Mouse (Mus musculus) central nervous system, embryonic 14 days (tissue): ENCODE measurements around the gene Sept10. TPM values are rescaled to one million over a fixed set of nuclear protein-coding genes. Genes with fewer than 3 reads are reported as not detected.

ENCODE experiments used
- polyA plus RNA-seq: library from polyadenylated mRNA; depleted of rRNA; stranded (reverse); fragments of >200 nt; gene quantifications from 2 replicates; pipeline ENCODE4 v1.2.3, GENCODE M21; 2012; rRNA removed

Gene Sept10
- polyA plus RNA-seq = 26.3 and 27.1 TPM in 2 replicates

DNA sequence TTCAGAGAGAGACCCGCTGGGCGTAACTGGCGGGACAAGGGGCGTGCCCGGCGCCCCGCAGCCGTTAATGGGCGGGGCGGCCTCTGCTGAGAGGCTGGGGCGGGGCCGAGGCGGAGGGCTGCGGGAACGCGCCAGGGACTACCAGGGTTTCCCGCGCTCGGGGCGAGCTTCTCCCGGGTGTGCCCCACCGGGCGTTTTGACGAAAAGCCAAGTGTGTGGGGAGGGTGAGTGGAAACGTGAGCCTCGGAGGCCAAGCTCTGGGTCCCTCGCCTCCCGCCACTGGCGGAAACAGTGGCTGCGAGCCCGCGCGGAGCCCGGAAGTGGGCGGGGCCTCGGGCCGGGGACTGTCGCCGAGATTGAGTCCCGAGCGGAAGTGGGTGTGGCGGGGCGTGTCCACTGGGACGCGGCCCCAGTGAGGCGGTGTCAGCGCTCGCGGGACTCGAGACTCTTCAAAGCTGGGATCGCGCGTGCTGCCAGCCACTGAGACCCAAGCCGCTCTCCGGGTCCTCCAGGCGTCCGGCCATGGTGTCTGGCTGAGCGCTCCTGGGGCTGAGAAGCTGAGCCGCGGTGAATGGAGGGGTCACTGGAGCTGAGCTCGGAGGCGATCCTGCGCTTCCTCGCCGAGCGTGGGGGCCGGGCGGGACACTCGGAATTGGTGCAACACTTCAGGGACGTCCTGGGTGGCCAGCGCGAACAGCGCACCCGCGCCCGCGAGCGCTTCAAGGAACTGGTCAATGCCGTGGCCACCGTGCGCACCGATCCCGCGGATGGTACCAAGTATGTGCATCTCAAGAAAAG is at the start of gene Sept10, which contains the start of gene Sowahc:
Sept10 (minus strand) TSS at position 375 of the 798 bp plus-strand sequence.
Sowahc (plus strand) TSS at position 481 of the 798 bp plus-strand sequence.

Other genes starting within 250 kb of the Sept10 start
- gene Sowahc, start 106 bp upstream of the Sept10 start, polyA plus RNA-seq = 7.5 and 8.0 TPM in 2 replicates
- 24.1 and 37.6 TPM in 2 replicates for gene P4ha1, start 101.4 kb upstream of the Sept10 start, polyA plus RNA-seq
- 5.8 and 6.9 TPM in 2 replicates for gene Gm10273, start 173.8 kb upstream of the Sept10 start, polyA plus RNA-seq
- not detected in 2 replicates for gene Pla2g12b, start 181.8 kb upstream of the Sept10 start, polyA plus RNA-seq
- gene Oit3, start 219.9 kb upstream of the Sept10 start, polyA plus RNA-seq = 0.32 and 0.34 TPM in 2 replicates